Mouse (Mus musculus) E14TG2a.4 (cell line): ENCODE data around the gene Chrm3.

ENCODE experiments used
- CTCF ChIP-seq: conservative IDR thresholded peaks from 2 replicates; pipeline ENCODE4 v1.5.1; 2014; ENCODE audit warnings: low read length
- NANOG ChIP-seq: IDR thresholded peaks from 2 replicates; pipeline ENCODE4 v1.6.1; 2014; ENCODE audit warnings: borderline replicate concordance, low read length, mixed read lengths
- POU5F1 ChIP-seq: IDR thresholded peaks from 2 replicates; pipeline ENCODE4 v1.6.1; 2014; ENCODE audit warnings: low read length, borderline replicate concordance

GRCm38 (mm10) chr13:10263784-10264183 is 96.9 kb downstream of the Chrm3 start:
- no peak for TF ChIP-seq CTCF
- TF ChIP-seq NANOG, result no peak
- no peak for TF ChIP-seq POU5F1
